Mouse (Mus musculus): ENCODE data around the gene Tdp1. TPM values are rescaled to one million over a fixed set of nuclear protein-coding genes. Genes with fewer than 3 reads are reported as not detected.

Gene Tdp1
- polyA plus RNA-seq (2015; fragmentation: Nextera tagmentation; extraction: Ambion mirVana), result 11.9 and 13.5 TPM in 2 replicates

GRCm38 (mm10) chr12:99884269-99885261 lies at the start of gene Tdp1, which contains the start of gene Efcab11:
Gene Tdp1, plus strand, starts transcription at chr12:99884517.
Gene Efcab11, minus strand, starts transcription at chr12:99884439.

DNA sequence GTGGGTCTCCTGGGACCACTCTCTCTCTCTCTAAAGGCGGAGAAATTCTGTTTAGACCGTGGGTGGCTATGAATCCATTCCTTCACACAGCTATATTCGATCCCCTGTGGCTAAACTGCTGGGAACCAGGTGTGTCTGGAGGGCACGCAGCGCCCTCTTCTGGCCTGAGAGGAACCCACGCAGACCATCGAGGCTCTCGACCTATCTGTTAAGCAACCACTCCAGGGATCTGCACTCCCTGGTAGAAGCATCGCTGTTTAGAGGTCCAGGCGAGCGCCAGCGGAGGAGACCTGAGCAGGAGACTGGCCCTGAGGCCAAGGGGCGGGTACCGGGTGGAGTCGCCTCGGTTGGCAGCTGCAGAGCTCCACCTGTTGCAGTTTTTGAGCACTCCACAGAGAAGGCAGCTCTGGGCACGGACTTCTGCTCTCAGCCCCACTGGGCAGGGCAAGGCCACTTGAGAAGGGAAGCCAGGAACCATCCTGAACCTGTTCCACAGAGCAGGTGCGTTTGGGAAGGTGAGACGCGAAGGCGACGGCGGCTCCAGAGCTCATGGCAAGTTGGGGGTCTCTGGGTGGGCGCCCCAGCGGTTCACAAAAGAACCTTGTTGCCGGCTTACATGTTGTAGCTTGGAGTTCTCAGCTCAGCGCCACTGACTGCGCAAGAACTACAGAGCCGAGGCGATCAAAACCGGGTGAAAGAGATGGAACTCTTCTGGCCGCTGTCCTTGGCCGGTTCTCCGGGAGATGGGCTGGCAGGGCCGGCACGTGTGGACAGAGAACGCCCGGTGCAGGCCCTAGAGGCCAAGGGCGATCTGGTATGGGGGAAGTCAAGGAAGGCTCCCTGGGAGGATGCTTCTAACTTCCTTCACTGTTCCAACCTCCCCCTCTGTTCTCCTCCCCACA lies 80.2 kb downstream of the Tdp1 start, which contains the start of gene Kcnk13:
Kcnk13 (plus strand) TSS at position 199 of the 902 bp plus-strand sequence.

Small RNA genes within 50 kb of the gene (microRNA-seq; reads per million reads assigned to microRNA genes)
- 0 reads per million in 2 experiments for gene Gm23291

Other genes with a start within 250 kb of the Tdp1 start
- gene Efcab11, start 78 bp upstream of the Tdp1 start, polyA plus RNA-seq (2015; fragmentation: Nextera tagmentation; extraction: Ambion mirVana), result 2.1 and 2.5 TPM in 2 replicates
- 4.1 and 4.4 TPM in 2 replicates for gene Kcnk13, start 80.0 kb downstream of the Tdp1 start, polyA plus RNA-seq (2015; fragmentation: Nextera tagmentation; extraction: Ambion mirVana)
- 245 and 263 TPM in 2 replicates for gene Psmc1, start 225.6 kb downstream of the Tdp1 start, polyA plus RNA-seq (2015; fragmentation: Nextera tagmentation; extraction: Ambion mirVana)

Measured in skeletal muscle tissue, postnatal 0 days (tissue).